Mouse (Mus musculus) ES-Bruce4 (cell line): ENCODE data around the gene Gak. TPM values are rescaled to one million over a fixed set of nuclear protein-coding genes. Genes with fewer than 3 reads are reported as not detected.

Experiments
- H3K27ac ChIP-seq: 2 replicates; pipeline ENCODE4 v1.5.1; 2012; ENCODE audit warnings: low read length, inconsistent platforms; ENCODE audit not compliant: insufficient read depth
- H3K27me3 ChIP-seq: 2 replicates; pipeline ENCODE4 v1.6.1; 2012; ENCODE audit warnings: mild to moderate bottlenecking, low read length, inconsistent platforms; ENCODE audit not compliant: control insufficient read depth, poor library complexity, insufficient read depth, severe bottlenecking
- H3K36me3 ChIP-seq: 2 replicates; pipeline ENCODE4 v1.6.1; 2012; ENCODE audit warnings: inconsistent platforms, mild to moderate bottlenecking, low read length, moderate library complexity; ENCODE audit not compliant: control insufficient read depth, poor library complexity, insufficient read depth, severe bottlenecking
- H3K4me1 ChIP-seq: one replicate; pipeline ENCODE4 v1.8.1; 2011; ENCODE audit warnings: low read length; ENCODE audit not compliant: control insufficient read depth, insufficient read depth
- H3K4me3 ChIP-seq: 2 replicates; pipeline ENCODE4 v1.5.1; 2011; ENCODE audit warnings: low read depth, mild to moderate bottlenecking, low read length
- H3K9ac ChIP-seq: 2 replicates; pipeline ENCODE4 v1.6.1; 2012; ENCODE audit warnings: low read depth, mild to moderate bottlenecking, inconsistent platforms; ENCODE audit not compliant: poor library complexity, severe bottlenecking
- H3K9me3 ChIP-seq: replicated peaks from 2 replicates; pipeline ENCODE4 v1.6.1; 2012; ENCODE audit warnings: mild to moderate bottlenecking, low read length, inconsistent platforms; ENCODE audit not compliant: control insufficient read depth, poor library complexity, insufficient read depth, severe bottlenecking
- CTCF ChIP-seq: IDR thresholded peaks from one replicate; pipeline ENCODE4 v1.8.1; 2011; ENCODE audit warnings: low read depth, low read length
- EP300 ChIP-seq: IDR thresholded peaks from 2 replicates; pipeline ENCODE4 v1.6.1; 2011; ENCODE audit warnings: low read depth, low read length; ENCODE audit not compliant: insufficient read depth
- POLR2A ChIP-seq: IDR thresholded peaks from one replicate; pipeline ENCODE4 v1.8.1; 2011; ENCODE audit warnings: low read length; ENCODE audit not compliant: insufficient read depth
- polyA plus RNA-seq: library from polyadenylated mRNA; stranded (reverse); fragments of >200 nt; gene quantifications from 2 replicates; pipeline ENCODE4 v1.2.4, GENCODE M21; 2011; ENCODE audit warnings: low read depth; ENCODE audit not compliant: missing spikeins, insufficient read depth, insufficient read length

The Gak gene
- polyA plus RNA-seq, 1 experiment = 63.0 TPM

DNA sequence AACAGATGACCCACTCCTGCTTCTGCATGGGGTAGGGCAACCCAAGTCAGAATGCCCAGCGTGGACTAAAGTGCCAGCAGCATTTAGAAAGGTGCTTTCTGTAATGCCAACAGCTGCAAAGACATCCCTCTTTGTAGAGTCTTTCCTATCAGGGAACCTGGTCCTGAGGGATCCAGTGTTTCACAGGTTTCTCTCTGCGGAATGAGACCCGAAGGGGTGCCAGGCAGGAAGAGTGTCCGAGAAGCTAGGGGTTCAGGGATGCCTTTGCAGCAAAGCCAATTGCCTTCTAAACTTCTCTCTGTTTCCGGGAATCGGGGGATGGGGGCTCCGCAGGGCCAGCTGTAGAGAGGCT, 80.4 kb downstream of the Gak start:
- 0 out of 2 replicates have a peak overlapping the region, but pooled peaks have one; percentile 58 for H3K4me3 ChIP-seq
- TF ChIP-seq EP300 = no peak
- TF ChIP-seq POLR2A = no peak
- TF ChIP-seq CTCF = no peak
- no peaks in the 10 kb centered on the region for H3K4me1 ChIP-seq
- H3K27ac ChIP-seq = no peak overlapping the region
- peak overlapping the region; percentile 53; the same call in 1 of the 2 replicates for H3K9ac ChIP-seq
- no peaks in the 10 kb centered on the region for H3K9me3 ChIP-seq
- H3K36me3 ChIP-seq = no peaks in the 10 kb centered on the region
- no peaks in the 10 kb centered on the region for H3K27me3 ChIP-seq

DNA sequence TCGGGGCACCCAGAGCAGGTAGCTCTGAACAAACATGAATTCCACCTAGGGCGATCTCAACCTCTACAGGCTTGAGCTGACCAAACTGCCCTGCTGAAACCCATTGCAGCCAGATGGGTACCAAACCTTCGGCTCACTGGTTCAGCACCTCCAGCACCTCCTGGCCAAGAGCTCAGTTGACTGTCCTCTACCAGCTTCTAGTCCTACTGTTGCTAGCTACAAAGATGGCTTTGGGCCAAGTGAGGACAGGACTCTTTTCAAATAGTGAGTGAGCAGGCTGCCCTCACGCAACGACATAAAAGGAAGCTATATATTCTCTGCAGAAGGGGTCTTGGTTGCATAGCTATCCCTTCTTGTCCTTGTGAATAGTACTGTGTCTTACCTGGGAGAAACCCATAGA, 81.9 kb downstream of the Gak start:
- Histone ChIP-seq H3K36me3 (no peaks in the 10 kb centered on the region), H3K4me3 (no peak overlapping the region), H3K4me1 (no peaks in the 10 kb centered on the region), H3K9me3 (no peaks in the 10 kb centered on the region), H3K27ac (no peak overlapping the region), H3K9ac (no peak overlapping the region), H3K27me3 (no peaks in the 10 kb centered on the region)
- TF ChIP-seq CTCF (no peak), EP300 (no peak), POLR2A (no peak)

DNA sequence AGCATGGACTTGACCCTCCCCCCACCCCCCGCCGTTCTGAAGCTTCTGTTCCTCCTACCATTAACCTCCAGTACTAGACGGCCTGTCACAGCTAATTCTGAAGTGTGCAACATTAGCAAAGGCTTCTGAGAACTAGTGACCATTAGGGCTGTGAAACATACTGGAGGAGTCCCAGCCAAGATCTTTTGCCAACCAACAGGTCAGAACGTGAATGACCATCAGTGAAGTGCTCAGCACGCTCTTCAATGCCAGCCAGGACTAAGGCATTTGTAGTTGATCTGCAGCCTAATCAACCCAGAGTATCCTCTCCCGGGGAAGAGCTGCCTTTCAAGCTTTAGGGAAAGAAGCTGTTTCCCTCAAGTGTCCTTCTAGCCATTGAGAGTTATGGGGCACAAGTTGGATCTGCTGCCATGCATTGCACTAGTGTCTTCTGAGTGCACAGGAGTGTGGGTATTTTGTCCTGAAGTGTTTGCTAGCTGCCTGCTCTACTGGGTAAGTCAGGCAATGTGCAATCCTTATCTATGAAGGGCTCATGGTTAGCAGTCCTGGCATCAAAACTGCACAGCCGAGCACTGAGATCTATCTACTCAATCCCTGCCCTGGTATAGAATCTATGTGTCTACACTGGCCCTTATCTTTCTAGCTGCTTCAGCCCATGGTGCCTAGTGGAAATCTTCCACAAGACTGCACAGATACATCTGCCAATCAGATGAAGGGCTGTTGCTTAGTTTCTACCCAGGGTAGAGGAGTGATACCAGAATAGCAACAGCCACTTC, 85.9 kb downstream of the Gak start:
- TF ChIP-seq POLR2A (no peak), CTCF (no peak), EP300 (no peak)
- no peaks in the 10 kb centered on the region for H3K4me1 ChIP-seq

DNA sequence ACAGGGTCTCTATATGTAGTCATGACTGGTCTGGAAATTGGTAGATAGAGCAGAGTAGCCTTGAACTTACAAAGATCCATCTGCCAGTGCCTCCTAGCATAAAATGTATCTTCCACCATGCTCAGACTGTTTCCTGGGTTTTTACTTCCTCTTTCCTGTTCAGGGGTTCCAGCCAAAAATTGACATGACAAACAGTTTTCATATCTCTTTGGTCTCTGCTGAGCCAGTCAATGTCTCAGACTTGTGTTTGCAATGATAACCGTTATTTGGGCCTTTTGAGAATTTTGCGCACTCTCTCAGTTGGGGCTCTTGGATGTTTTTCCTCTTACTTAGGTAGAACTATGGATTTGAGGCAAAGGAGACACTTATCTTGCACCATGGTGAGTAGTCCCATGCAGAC, 95.4 kb downstream of the Gak start:
- Histone ChIP-seq H3K27me3 (no peaks in the 10 kb centered on the region; the same call in 1 of the 2 replicates), H3K9me3 (peaks cover 3% of the 10 kb centered on the region; the same call in 1 of the 2 replicates), H3K36me3 (no peaks in the 10 kb centered on the region), H3K4me3 (no peak overlapping the region), H3K9ac (no peak overlapping the region), H3K4me1 (no peaks in the 10 kb centered on the region), H3K27ac (no peak overlapping the region)
- TF ChIP-seq POLR2A = no peak
- TF ChIP-seq CTCF = no peak
- TF ChIP-seq EP300 = no peak

More for the DNA sequence above, 85.9 kb downstream of the Gak start:
- no peaks in the 10 kb centered on the region for H3K9me3 ChIP-seq
- no peak overlapping the region for H3K4me3 ChIP-seq
- H3K36me3 ChIP-seq = no peaks in the 10 kb centered on the region
- H3K9ac ChIP-seq = no peak overlapping the region
- no peak overlapping the region for H3K27ac ChIP-seq
- no peaks in the 10 kb centered on the region for H3K27me3 ChIP-seq

DNA sequence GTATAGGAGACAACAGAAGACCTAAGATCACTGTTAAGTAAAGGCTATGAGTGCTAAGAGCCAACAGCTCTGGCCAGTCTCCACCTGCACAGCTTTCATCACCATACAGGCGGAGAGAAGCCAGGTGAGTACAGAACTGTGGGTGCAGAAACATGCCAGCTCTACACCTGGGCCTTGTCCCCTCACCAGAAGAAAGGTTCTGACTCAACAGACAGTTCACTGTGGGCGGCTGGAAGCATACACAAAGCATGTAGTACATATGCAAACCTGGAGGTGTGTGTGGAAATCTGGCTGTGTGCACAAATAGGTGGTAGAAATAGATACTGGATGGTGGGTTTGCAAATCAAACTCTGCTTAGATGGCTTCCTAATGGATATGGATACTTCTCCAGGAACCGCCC, 107.0 kb downstream of the Gak start:
- H3K4me1 ChIP-seq = peaks cover 19% of the 10 kb centered on the region
- no peaks in the 10 kb centered on the region for H3K36me3 ChIP-seq
- no peak overlapping the region for H3K27ac ChIP-seq
- no peak for TF ChIP-seq POLR2A
- no peak for TF ChIP-seq EP300
- H3K9me3 ChIP-seq = no peaks in the 10 kb centered on the region
- no peaks in the 10 kb centered on the region for H3K27me3 ChIP-seq
- no peak overlapping the region for H3K4me3 ChIP-seq
- H3K9ac ChIP-seq = no peak overlapping the region

DNA sequence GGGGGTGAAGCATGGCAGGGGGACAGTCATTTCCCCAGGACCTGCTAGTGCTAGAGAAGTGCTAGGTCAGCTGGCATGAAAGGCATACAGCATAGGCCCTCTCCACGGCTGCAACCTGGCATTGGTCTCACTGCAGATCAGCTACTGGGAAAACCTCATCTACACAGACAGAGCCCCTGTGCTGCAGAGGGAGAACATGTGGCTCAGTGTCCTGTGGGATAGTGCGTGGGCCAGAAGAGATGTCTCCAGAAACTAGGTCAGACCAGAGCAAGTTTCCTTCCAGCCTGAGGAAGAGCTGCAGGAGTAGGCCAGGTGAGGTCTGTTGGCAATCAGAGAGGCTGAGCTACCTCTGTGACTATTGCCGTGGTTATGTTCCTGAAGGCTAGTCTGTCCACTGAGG, 107.7 kb downstream of the Gak start:
- Histone ChIP-seq H3K9me3 (no peaks in the 10 kb centered on the region), H3K27ac (no peak overlapping the region), H3K9ac (no peak overlapping the region), H3K36me3 (no peaks in the 10 kb centered on the region), H3K4me1 (peaks cover 19% of the 10 kb centered on the region), H3K27me3 (no peaks in the 10 kb centered on the region), H3K4me3 (no peak overlapping the region)
- TF ChIP-seq CTCF = no peak
